Mouse (Mus musculus) left cerebral cortex, adult 9 months (tissue): ENCODE measurements around the gene Aff4.

Experiments
- DNase-seq, 2 experiments: peaks; one replicate each; pipeline ENCODE4 v3.0.0; 2022; ENCODE audit warnings: low spot score in 2 of 2

Gene Aff4

GRCm38 (mm10) chr11:53458996-53459395 lies 108.4 kb downstream of the Aff4 start:
- DNase-seq: no peak

GRCm38 (mm10) chr11:53460192-53460591 lies 109.6 kb downstream of the Aff4 start:
- DNase-seq: no peak

GRCm38 (mm10) chr11:53461727-53462126 lies 111.1 kb downstream of the Aff4 start:
- no peak for DNase-seq

GRCm38 (mm10) chr11:53463551-53464424 lies 113.2 kb downstream of the Aff4 start:
- peak; percentile 60 to 74 for DNase-seq

GRCm38 (mm10) chr11:53466231-53466971 lies 115.8 kb downstream of the Aff4 start:
- DNase-seq: peak in 1 of 2 experiments; percentile 88

- no peak for DNase-seq
Measured at GRCm38 (mm10) chr11:53469294-53469967, 118.8 kb downstream of the Aff4 start.

- peak; percentile 83 to 96 for DNase-seq
Measured at GRCm38 (mm10) chr11:53469968-53470695, 119.5 kb downstream of the Aff4 start, which contains the start of gene Gm9837. Gm9837 (minus strand) TSS chr11:53470479.
